Mouse (Mus musculus) cortical plate, adult 2 months (tissue): ENCODE measurements around the gene R3hcc1l.

Experiments used
- CTCF ChIP-seq: fragments of 200-500 bp; IDR thresholded peaks from 2 replicates; pipeline ENCODE4 v1.5.1; 2011; ENCODE audit warnings: mild to moderate bottlenecking, control low read depth, low read length; ENCODE audit not compliant: insufficient read depth; ENCODE audit errors: extremely low read depth
- POLR2A ChIP-seq: fragments of 200-500 bp; IDR thresholded peaks from 2 replicates; pipeline ENCODE4 v1.6.1; 2011; ENCODE audit warnings: mild to moderate bottlenecking, low read length, control low read depth; ENCODE audit not compliant: insufficient read depth; ENCODE audit errors: extremely low read depth

DNA sequence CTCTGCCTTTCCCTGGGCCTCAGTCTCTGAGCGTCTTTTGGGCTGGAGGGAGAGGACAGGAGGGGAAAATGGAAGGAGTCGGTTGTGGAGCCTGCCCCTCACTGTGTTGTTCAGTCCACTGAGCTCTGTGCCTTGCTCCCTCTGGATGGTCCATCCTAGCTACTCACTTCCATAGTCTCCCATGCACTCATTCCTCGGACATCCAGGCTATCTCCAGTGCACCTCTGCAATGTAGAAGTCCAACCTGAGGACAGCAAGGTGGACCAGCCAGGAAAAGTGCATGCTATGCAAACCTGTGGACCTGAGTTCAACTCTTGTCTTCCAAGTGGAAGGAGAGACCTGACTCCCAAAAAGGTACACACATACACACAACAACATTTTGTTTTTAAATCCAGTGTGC is 82.0 kb downstream of the R3hcc1l start:
- no peak for TF ChIP-seq CTCF
- no peak for TF ChIP-seq POLR2A
